Mouse (Mus musculus): ENCODE results near the gene Txnrd2.

DNA sequence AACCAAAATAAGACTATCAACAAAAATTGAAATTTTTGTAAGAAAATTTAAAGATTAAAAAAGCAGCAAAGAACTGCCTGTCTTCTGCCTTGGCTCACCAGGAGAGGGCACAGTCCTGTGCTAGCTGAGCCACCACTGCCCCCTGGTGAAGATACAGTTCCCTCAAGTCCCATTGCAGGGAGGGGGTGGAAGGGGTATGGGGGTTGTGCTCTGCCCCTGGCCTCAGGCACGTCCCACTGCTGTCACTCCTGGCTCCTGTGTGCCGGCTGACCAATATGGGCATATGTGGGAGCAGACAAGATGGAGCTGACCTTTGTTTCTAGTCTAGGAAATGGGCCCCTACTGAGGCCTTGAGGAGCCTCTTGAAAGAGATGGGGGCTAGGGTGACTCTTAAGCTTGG, 19.9 kb upstream of the Txnrd2 start:
- TF ChIP-seq CTCF (IDR thresholded peaks at IDR 0.05) (peak; percentile 95), EP300 (IDR thresholded peaks at IDR 0.05) (no peak)

Measured in lung, postnatal 0 days (tissue).